ENCODE assay signal across 17 mouse cellular contexts in the genomic region with DNA sequence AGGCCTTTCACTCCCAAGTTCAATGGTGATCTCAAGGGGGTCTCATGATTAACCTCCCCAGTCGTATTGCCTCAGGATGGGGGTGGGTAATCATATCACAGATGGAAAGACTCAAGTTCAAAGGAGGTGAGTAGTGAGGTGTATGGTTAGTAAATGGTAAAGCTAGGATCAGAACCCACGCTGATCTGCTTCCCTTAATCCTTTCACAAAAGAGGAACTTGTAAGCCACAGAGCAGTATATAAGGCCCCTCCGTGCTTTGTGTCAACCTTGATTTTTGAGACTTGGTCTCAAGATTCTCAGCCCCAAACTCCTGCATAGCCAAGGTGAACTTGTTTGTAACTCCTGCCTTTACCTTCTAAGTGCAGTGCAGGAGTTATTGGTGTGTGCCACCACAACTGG. TPM values are rescaled to one million over a fixed set of nuclear protein-coding genes. Genes with fewer than 3 reads are reported as not detected.
"Had no signal": no experiment of that assay in that cellular context is flagged by ENCODE, and none has a peak within 500 bp of the region (broad histone marks: within the 10 kb centered on the region; RNA-seq: fewer than 3 reads in every experiment).

No protein-coding gene starts in this region.

- H3K9ac ChIP-seq: liver, embryonic 12.5 days; liver, embryonic 14.5 days; lung, embryonic 15.5 days; midbrain, embryonic 12.5 days; neural tube, embryonic 12.5 days had no signal

- H3K27me3 ChIP-seq: liver, embryonic 12.5 days; lung, embryonic 15.5 days; megakaryocyte, embryonic 14.5 days; midbrain, embryonic 12.5 days; neural tube, embryonic 12.5 days had no signal

- H3K4me1 ChIP-seq: lung, embryonic 15.5 days; megakaryocyte, embryonic 14.5 days; midbrain, embryonic 12.5 days; neural tube, embryonic 12.5 days had no signal

- DNase-seq: lung, adult 2 months; lung, postnatal 14 days; lung, postnatal 36 days; midbrain, embryonic 14.5 days; right cerebral cortex, postnatal 14 days; thymus, adult 2 months; thymus, postnatal 25 days; thymus, postnatal 4 days had no signal

- H3K27ac ChIP-seq: liver, embryonic 12.5 days; liver, embryonic 14.5 days; lung, embryonic 15.5 days; macrophage; midbrain, embryonic 12.5 days; neural tube, embryonic 12.5 days had no signal

- H3K9me3 ChIP-seq: liver, embryonic 12.5 days; lung, embryonic 15.5 days; megakaryocyte, embryonic 14.5 days; midbrain, embryonic 12.5 days; neural tube, embryonic 12.5 days had no signal

- H3K4me3 ChIP-seq: liver, embryonic 12.5 days; lung, embryonic 15.5 days; megakaryocyte, embryonic 14.5 days; midbrain, embryonic 12.5 days; neural tube, embryonic 12.5 days had no signal

- H3K4me2 ChIP-seq: liver, embryonic 12.5 days; lung, embryonic 15.5 days; midbrain, embryonic 12.5 days; neural tube, embryonic 12.5 days had no signal

- ATAC-seq: liver, embryonic 12.5 days; lung, postnatal 0 days had no signal

- H3K36me3 ChIP-seq: liver, embryonic 12.5 days; lung, embryonic 15.5 days; midbrain, embryonic 12.5 days; neural tube, embryonic 12.5 days had no signal

RNA-seq across cellular contexts. Expression of a gene that starts 42.3 kb away (rescaled TPM):
- total RNA-seq: midbrain, postnatal 0 days had no signal
- polyA plus RNA-seq: lung, adult 2 months; thymus, adult 2 months had no signal
